Comparison of ENCODE assay signal across 7 mouse cellular contexts in the genomic region with DNA sequence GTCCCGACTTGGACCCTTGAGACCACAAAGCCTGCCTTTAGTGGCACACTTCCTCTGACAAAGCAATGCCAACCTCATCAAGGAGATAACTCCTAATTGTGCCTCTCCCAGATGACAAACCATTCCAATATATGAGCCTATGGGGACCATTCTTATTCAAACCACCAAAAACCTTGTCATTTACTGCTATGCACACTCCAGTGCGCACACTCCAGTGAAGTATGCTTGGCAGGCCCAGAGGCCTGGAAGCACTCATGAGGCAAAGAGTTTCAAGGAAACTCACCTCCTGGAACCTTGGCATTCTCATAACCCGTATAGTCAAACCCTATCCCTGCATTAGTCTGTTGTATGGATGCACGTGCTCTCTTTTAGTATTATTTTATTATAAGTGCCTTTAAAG.
"Had no signal": no experiment of that assay in that cellular context is flagged by ENCODE, and none has a peak within 500 bp of the region (broad histone marks: within the 10 kb centered on the region; RNA-seq: fewer than 3 reads in every experiment).

No protein-coding gene starts in this region.

- DNase-seq: liver, embryonic 13.5 days; liver, postnatal 0 days; lung, embryonic 14.5 days; right cerebral cortex, postnatal 14 days; thymus, adult 18-20 months; thymus, postnatal 14 days; thymus, postnatal 36 days had no signal
